Mouse (Mus musculus) spleen, adult 18-20 months (tissue): ENCODE results near the gene Pth1r.
A peak's percentile ranks its signal among the peaks of the same experiment; 100 is the strongest.

Source experiments
- DNase-seq, 2 experiments: peaks; one replicate each; pipeline ENCODE4 v3.0.0; 2022; ENCODE audit warnings: mixed read lengths in 2 of 2

The Pth1r gene

DNA sequence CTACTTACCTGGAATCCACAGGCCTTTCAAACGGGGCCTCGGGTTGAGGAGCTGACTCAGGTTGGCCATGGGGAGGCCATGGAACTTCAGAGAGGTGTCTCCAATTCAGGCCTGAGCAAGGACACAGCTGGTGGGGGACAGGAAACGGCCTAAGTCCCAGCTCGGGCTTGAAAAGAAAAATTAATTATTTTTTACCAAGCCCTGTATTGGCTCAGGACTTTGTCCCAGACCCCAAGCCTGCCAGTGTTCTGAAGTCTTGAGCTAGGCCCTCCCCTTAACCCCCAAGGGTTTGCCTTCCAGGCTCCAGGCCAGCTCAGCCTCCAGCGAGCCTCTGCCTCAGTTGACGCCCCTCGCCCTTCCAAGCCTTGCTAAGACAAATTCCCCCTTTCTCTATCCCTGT lies at the start of gene Pth1r:
Gene Pth1r (minus strand): TSS at position 185 of the 400 bp plus-strand sequence.
- no peak for DNase-seq

DNA sequence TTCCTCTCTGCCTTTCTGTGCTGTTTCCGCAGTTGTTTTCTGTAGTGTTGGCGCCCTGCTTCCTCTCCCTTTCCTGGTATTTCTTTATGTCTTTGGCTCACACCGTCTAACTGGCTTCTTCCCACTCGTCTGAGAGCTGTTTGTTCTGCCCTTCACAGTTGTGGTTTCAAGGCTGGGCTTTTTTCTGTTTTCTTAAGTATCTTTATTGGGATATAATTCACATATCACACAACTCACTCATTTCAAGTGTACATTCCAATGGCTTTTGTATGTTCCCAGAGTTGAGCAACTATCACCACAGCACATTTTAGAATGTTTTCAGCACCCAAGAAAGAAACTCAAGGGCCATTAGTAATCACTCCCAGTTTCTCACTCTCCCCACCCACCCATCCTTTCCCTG lies 43.5 kb upstream of the Pth1r start:
- no peak for DNase-seq

- DNase-seq: no peak
Observed at GRCm38 (mm10) chr9:110788169-110788568, 41.2 kb upstream of the Pth1r start.

DNA sequence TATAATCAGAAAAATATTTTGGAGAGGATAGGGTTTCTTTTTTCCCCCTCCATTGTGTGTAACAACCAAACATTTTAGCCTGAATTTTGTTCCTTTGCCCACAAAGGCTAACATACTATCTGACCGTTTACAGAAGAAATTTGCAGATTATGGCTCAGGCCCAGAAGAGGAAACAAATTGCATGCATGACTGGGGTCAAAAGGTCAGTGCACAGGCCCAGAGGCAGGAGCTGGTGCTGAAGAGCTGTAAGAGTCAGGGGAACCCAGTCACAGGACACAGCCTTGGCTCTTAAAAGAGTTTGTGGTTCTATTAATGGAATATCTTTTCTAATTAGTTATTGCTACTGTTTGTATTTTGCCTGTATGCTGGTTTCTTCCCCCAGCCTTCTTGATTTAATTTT lies 36.7 kb upstream of the Pth1r start:
- no peak for DNase-seq

- DNase-seq: peak in 1 of 2 experiments; percentile 42
Observed at GRCm38 (mm10) chr9:110781731-110782130, 34.8 kb upstream of the Pth1r start.

DNA sequence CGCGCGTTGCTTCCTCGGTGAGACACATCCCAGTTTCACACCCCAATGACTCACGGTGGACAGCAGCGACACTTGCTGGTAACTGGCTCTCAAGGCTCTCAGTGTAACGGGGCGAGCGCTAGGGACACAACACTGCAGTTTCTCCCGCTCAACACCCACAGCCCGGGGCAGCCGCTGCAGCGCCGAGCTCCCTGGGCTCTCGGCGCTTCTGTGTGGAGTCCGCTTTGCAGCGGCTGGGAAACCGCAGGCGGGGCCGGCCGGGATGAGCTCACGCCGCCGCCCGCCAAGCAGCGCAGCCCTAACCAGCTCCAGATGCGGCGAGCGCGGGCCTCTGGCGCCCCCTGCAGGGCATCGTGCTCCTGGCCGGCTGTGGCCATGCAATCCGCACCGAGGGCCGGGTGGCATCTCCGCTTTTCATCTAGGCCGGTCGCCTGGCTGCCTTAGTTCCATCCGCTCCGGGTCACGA lies 34.3 kb upstream of the Pth1r start:
- DNase-seq: peak; percentile 75 to 93

DNA sequence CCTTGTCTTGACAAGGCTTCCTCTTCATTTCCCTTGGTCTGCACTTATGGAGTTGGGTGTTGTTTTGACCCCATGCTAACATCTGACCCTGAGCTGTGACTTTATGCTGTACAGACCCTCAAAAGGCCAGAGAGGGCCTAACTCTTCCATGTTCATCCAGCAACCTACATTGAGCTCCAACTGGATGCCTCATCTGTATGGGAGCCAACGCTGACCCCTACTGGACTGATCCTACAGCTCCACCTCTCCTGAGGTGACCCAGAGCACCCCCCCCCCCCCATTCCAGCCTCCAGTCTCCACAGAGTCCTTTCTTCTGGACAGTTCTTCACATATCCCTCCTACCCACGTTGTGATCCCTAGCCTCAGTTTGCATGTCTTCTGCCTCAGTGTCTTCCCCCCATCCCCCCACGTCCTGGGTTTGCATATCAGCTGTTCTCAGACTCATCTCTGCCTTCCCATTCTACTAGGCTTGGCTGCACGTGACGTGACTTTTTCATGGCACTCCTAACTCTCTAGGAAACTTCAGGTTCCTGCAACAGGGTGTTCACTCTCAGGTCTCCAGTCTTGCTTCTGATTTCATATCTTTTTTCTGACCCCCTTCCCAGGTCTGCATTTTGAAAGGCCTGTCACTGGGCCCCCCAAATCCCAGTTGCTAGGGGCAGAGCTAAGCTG lies 32.4 kb upstream of the Pth1r start:
- no peak for DNase-seq

- DNase-seq: no peak
Observed at GRCm38 (mm10) chr9:110778559-110778958, 31.6 kb upstream of the Pth1r start.

GRCm38 (mm10) chr9:110778100-110778499 lies 31.2 kb upstream of the Pth1r start:
- no peak for DNase-seq

DNA sequence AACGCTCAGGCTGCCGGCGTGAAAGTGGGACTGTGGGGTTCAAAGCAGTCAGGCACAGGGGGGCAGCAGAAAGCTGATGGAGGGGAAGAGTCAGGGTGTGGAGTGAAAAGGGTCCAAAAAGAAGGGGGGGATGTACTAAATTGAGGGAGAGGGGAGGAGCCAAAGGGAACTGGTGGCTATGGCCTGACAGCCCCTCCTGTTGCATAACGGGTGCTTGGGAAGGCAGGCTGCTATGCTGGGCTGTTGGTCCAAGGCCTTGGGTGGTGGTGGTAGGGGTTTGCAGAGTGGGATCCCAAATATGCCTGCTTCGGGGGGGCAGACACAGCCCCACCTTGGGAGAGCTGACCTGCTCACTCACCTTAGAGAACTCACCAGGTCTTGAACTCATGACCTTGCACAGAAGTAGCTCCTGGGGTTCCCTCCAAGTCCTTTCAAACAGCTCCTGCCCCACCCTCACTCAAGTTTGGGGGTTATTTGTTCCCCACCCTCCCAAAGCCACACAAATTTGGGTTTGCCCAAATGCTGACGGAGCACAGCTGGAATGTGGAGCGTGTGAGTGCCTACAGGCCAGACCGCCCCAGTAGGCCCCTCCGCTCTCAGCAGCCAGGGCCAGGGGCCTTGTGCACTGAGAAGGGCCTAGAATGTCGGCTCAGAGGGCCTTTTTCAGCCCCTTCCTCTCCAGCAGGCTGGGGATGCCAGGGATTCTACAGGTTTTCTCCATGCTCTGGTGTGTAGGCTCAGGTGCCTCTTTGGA lies 28.5 kb upstream of the Pth1r start:
- no peak for DNase-seq

- no peak for DNase-seq
Observed at GRCm38 (mm10) chr9:110774403-110775268, 27.7 kb upstream of the Pth1r start.

DNA sequence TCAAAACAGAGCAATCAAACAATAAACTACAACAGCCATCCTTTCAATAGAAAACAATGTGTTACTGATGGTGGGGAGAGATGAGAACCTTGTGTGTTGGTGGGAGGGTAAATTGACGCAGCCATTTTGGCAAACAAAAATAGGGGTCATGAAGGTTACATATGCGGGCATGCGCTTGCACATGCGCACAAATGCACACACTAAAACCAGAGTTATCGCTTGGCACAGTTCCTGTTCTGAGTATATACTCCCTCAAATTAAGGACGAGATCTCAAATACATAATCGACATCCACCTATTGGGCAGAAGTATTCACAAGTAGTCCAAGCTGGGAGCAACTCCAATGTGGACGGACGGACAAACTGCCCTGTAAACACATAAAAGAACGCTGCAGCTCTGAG lies 25.4 kb upstream of the Pth1r start:
- no peak for DNase-seq

- DNase-seq: no peak
Observed at GRCm38 (mm10) chr9:110763405-110763804, 16.5 kb upstream of the Pth1r start.

- no peak for DNase-seq
Observed at GRCm38 (mm10) chr9:110762763-110763162, 15.8 kb upstream of the Pth1r start.

DNA sequence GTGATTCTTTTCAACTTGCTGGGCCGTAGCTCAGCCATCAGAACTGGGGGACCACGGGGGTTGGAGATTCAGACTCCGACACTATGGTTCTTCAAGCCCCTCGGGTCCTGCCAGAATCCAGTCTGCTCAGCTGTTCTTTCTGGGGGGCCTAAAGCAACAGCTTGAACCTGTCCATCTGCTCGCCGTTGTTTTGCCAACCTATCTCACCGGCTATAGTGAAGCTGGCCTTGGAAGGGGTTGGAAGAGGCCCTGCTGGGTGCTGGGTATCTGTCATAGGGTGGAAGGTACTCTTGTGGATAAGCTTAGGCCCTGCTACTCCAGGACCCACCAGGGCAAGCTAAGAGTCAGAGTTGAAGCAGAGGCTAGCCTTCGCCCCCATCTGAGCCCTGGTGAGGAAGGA lies 13.9 kb upstream of the Pth1r start:
- no peak for DNase-seq

DNA sequence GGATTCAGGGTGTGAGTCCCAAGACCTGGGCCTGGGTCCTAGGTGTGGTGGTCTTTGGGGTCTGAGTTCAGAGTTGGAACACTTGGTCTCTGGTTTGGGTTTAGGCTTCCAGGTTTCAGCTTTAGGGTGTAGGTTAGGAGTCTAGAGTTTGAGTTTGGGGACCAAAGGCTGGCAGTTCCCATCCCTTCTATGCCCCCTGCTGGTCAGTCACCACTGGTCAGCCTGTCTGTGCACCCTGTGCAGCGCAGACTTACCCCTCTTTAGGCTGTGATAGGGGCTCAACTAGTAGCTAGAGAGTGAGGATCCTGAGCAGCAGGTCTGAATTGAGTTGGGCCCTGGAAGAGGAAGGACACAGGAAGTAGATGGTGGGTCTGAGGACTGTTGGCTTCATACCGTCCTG lies 12.3 kb upstream of the Pth1r start:
- DNase-seq: peak in 1 of 2 experiments; percentile 55

- DNase-seq: no peak
Observed at GRCm38 (mm10) chr9:110758605-110759004, 11.7 kb upstream of the Pth1r start.

DNA sequence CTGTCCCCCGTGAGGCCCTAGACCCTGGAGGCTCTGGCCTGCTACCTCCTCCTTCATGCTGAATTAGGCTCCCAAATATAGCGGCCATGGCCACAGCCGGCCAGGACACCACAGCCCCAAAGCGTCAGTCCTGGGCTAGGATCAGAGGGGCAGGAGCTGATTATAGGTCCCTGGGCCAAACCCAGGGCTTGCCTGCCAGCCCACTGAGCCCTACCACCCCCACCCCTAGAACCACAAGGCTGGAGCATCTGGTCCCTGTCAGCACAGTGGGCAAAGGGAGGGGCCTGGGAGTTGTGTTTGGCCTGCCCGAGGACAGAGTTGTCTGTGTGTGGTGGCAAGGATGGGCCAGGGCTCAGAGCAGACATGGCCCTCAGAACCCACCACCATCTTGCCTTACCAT lies 10.9 kb upstream of the Pth1r start:
- no peak for DNase-seq

DNA sequence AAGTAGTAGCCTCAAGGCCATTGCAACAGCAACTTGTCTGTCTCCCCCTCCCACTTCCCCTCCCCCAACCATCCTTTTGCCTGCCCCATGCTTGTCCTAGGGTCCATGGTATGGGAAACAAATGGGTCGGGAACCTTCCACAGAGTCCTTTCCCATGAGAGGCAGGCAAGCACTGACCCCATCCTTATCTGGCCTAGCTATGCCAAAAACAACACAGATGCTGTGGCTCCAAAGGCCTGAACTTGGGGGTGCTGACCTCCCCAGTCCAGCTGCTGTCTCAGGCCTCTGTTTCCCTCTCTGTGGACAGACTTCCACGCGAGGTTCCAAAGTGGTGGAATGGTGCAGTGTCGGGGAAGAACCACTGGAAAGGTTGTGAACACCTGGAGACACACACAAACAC lies 6.8 kb upstream of the Pth1r start:
- no peak for DNase-seq

GRCm38 (mm10) chr9:110752917-110753435 lies 6.0 kb upstream of the Pth1r start:
- DNase-seq: no peak

DNA sequence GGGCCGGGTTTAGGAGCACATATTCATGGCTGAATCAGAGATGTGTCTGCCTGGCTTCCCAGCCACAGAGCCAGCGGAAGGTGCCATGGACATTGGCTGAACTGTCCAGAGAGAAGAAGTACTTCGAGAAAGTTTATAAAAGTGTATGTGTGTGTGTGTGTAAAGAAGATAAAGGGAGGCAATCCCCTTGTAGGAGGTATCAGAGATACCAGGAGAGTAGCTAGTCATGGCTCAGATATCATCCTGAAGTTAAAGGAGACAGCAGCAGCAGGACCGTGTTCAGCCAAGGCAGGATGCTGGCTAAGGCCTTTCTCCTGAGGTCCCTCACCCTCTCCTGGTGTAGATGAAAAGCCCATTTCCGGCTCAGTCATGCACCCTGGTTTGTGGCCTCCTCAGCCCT lies 4.5 kb upstream of the Pth1r start:
- no peak for DNase-seq

DNA sequence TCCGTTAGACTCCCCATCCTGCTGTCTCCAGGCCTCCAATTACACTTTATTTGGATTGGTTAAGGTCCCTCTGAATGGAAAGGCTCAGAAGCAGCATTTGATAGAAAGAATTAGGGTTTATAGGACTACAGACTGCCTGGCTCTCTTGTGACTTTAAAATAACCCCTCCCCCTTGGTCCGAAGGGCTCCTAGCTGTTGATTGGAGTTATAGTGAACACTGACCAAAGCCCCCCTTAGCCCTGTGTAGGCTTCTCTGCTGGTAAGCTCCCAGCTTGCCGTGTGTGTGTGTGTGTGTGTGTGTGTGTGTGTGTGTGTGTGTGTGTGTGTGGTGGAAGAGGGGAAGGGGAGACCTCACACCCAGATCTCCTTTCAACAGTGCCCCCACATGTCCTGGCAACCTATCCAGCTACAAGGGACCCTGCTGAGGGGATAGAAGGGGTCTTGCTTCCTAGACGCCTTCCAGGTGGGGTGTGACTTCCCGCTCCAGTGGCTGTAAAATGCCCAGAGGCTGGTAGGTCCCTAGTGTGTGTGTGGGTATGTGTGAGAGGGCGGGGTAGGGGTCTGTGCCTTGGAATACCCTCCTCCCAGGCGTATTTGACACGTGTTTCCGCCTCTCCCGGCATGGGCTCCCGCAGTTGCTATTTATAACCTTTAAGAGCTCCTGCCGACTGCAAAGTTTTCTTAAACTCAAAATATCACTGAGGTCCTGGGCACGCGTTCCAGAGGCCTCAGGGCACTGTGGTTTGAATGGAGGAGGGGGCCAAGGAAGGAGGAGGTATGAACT lies 3.7 kb upstream of the Pth1r start:
- no peak for DNase-seq
